Mouse (Mus musculus) thymus, adult 2 months (tissue): ENCODE data around the gene Bysl. TPM values are rescaled to one million over a fixed set of nuclear protein-coding genes. Genes with fewer than 3 reads are reported as not detected.
A peak's percentile ranks its signal among the peaks of the same experiment; 100 is the strongest.

Experiments
- DNase-seq: peaks from one replicate; pipeline ENCODE4 v3.0.0; 2021
- H3K27ac ChIP-seq: fragments of 200-500 bp; 2 replicates; pipeline ENCODE4 v1.5.1; 2012; ENCODE audit warnings: low read length, control low read depth; ENCODE audit not compliant: control insufficient read depth, insufficient read depth
- H3K27me3 ChIP-seq: fragments of 200-500 bp; 2 replicates; pipeline ENCODE4 v1.6.1; 2012; ENCODE audit warnings: mild to moderate bottlenecking, low read length, moderate library complexity, mixed read lengths; ENCODE audit not compliant: control insufficient read depth, insufficient read depth
- H3K36me3 ChIP-seq: fragments of 200-500 bp; 2 replicates; pipeline ENCODE4 v1.6.1; 2012; ENCODE audit warnings: mild to moderate bottlenecking, low read length, moderate library complexity; ENCODE audit not compliant: control insufficient read depth, insufficient read depth
- H3K4me1 ChIP-seq: fragments of 200-500 bp; replicated peaks from 2 replicates; pipeline ENCODE4 v1.6.1; 2012; ENCODE audit warnings: low read length; ENCODE audit not compliant: control insufficient read depth, insufficient read depth
- H3K4me3 ChIP-seq: fragments of 200-500 bp; 2 replicates; pipeline ENCODE4 v1.5.1; 2012; ENCODE audit warnings: mild to moderate bottlenecking, low read length, control low read depth, moderate library complexity; ENCODE audit not compliant: control insufficient read depth, insufficient read depth
- CTCF ChIP-seq: fragments of 200-500 bp; IDR thresholded peaks from 2 replicates; pipeline ENCODE4 v1.5.1; 2012; ENCODE audit warnings: mild to moderate bottlenecking, control low read depth, low read length, moderate library complexity, borderline replicate concordance; ENCODE audit not compliant: control insufficient read depth, poor library complexity, insufficient read depth; ENCODE audit errors: extremely low read depth
- POLR2A ChIP-seq: fragments of 200-500 bp; IDR thresholded peaks from 2 replicates; pipeline ENCODE4 v1.6.1; 2012; ENCODE audit warnings: mild to moderate bottlenecking, low read length, control low read depth, moderate library complexity; ENCODE audit not compliant: control insufficient read depth, poor library complexity, insufficient read depth; ENCODE audit errors: extremely low read depth
- WGBS: fragments of 180-500 bp; shearing (Covaris S2); methylation state at CpG from one replicate; pipeline ENCODE4 v1.1.7; 2018; 5-methylcytosine and 5-hydroxymethylcytosine counted together
- polyA plus RNA-seq: library from polyadenylated mRNA; depleted of rRNA; stranded (reverse); fragments of >200 nt; gene quantifications from 2 replicates; pipeline ENCODE4 v1.2.3, GENCODE M21; 2012

Gene Bysl
- polyA plus RNA-seq, 1 experiment = 14.2 TPM

DNA sequence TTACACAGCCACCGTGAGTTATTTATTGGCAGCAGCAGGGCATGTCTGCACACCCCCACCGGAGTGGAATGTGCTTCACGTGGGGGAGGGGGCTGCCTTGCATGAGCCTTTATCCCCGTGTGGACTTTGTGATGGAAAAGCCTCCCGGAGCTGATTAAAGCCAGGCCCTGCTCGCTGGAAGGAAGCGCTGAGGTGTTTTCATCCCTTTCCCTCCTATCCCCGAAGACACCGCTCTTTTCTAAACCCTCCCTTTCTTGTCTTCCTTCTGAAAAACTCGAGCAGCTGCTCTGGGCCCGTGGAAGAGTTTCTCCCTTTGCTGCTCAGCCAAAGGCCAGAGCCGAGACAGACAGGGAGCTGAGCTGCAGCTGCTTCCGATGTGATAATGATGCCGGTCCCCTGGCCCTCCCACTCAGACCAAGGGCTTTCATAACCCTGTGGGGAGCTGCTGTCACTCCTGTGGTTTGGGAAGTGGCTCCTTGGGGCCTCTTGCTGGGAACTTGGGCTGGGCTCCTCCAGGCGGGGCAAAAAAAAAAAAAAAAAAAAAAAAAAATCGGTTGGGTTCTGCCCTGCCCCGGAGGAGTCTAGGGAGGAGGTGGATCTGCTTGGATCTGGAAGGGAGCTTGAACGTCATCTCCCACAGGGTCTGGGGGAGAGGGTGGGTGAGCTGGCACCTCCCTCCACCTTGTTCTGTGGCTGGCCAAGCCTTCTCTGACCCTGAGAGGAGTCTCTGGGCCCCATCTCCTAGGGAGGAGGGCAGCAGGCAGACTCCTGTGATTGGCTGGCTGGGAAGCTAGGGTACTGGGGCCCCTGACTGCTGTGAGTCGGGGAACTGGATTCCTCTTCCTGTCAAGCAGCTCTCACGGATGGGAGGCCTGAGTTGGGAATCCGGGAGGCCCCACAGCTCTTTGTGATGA is 15.8 kb downstream of the Bysl start:
- 3% methylated on average over 21 of the region's 21 CpGs for WGBS
- peak; percentile 73 for DNase-seq
- peaks cover 51% of the 10 kb centered on the region for H3K36me3 ChIP-seq
- H3K27me3 ChIP-seq = no peaks in the 10 kb centered on the region
- TF ChIP-seq POLR2A = peak; percentile 64
- TF ChIP-seq CTCF = no peak
- peak overlapping the region; percentile 94 for H3K27ac ChIP-seq
- H3K4me1 ChIP-seq = peaks cover 61% of the 10 kb centered on the region
- H3K4me3 ChIP-seq = peak overlapping the region; percentile 92

DNA sequence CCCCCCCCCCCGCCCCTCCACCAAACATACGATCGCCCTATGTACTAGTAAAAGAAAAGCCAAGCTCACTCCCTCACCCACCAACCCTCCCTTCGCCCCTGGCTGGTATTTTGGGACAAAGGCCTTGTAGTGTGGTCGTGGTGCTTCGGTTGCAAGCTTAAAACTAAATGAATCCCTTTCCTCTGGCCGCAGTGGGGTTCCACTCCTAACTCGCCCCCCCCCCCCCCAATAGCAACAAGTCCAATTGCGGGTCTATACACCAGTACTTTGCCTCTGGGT is 16.4 kb downstream of the Bysl start:
- DNase-seq = no peak
- Histone ChIP-seq H3K36me3 (peaks cover 51% of the 10 kb centered on the region), H3K4me1 (peaks cover 57% of the 10 kb centered on the region), H3K27me3 (no peaks in the 10 kb centered on the region), H3K4me3 (peak overlapping the region; percentile 92), H3K27ac (peak overlapping the region; percentile 94)
- TF ChIP-seq POLR2A (no peak), CTCF (no peak)
- WGBS = 6% methylated on average over 9 of the region's 9 CpGs

DNA sequence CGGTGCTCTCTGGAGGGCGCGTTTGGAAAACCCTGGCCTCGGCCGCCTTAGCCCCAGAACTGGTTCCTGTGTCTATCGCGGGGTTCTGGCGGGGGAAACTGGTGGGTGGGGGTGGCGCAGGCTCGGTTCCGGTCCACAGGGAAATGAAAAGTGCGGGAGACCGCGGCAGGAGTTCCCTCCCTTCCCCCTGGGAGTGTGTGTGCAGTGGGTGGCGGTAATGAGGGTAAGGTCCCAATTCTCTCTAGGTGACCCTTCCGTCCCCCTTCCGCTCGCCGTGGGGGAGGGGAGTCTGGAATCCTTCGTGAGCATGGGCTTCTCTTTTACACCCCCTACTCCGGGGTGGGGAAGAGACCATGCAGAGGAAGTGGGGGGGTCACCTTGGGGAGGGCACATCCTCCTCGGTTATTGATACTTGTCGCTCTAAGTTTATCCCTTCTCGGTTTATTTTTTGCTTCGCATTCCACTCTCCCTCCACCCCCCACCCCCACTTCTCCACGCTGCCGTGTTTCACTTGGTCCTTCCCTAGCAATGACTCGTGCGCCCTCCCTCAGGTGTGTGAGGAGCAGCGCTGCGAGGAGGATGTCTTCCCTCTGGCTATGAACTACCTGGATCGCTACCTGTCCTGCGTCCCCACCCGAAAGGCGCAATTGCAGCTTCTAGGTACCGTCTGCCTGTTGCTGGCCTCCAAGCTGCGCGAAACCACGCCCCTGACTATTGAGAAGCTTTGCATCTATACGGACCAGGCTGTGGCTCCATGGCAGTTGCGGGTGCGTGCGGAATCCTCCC is 16.9 kb downstream of the Bysl start:
- WGBS = 1% methylated on average over 43 of the region's 43 CpGs
- H3K36me3 ChIP-seq = peaks cover 45% of the 10 kb centered on the region

DNA sequence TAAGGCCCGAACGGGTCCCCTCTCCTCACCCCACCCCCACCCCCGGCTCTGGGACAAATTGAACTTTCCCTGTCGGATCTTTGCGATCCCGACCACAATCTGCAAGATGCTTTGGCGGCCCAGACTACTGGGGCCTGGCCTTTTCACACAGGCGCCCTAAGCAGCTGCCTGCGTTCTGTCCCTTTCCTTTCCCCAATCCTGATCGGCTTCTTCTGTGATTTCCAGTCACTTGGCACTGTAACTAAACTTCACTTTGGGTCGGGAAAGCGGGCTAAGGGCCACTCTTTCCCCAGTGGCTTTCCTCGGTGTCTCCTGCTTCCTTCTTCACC is 17.5 kb downstream of the Bysl start:
- Histone ChIP-seq H3K4me3 (peak overlapping the region; percentile 92), H3K4me1 (peaks cover 46% of the 10 kb centered on the region), H3K27ac (peak overlapping the region; percentile 94), H3K36me3 (peaks cover 40% of the 10 kb centered on the region), H3K27me3 (no peaks in the 10 kb centered on the region)
- DNase-seq = peak; percentile 33
- WGBS = 0% methylated on average over 13 of the region's 13 CpGs
- TF ChIP-seq CTCF (no peak), POLR2A (no peak)

More for the DNA sequence above, 16.9 kb downstream of the Bysl start:
- H3K4me1 ChIP-seq = peaks cover 51% of the 10 kb centered on the region
- H3K27ac ChIP-seq = peak overlapping the region; percentile 94
- H3K27me3 ChIP-seq = no peaks in the 10 kb centered on the region
- DNase-seq = peak; percentile 81
- TF ChIP-seq POLR2A = no peak
- no peak for TF ChIP-seq CTCF
- peak overlapping the region; percentile 92 for H3K4me3 ChIP-seq

DNA sequence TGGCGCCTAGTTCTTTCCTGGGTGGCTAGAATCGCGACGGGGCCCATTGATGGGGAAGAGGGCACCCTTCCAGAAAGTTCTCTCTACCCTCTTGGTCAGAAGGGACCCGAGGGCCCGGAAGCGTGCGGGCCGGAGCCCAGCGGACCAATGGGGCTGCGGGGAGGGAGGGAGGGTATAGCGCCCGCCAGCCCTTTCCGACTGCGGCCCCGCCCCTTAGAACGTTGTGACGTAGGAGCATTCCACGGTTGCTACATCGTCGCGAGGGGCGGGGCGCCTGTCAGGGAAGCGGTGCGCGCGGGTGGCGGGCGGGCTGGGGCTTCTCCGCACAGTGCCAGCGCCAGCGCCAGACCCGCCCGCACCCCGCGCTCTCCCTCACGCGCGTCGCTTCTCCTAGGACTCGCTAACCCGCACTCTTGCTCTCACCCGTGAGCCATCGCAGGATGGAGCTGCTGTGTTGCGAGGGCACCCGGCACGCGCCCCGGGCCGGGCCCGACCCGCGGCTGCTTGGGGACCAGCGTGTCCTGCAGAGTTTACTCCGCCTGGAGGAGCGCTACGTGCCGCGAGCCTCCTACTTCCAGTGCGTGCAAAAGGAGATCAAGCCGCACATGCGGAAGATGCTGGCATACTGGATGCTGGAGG is 18.0 kb downstream of the Bysl start:
- Histone ChIP-seq H3K36me3 (peaks cover 36% of the 10 kb centered on the region), H3K4me1 (peaks cover 41% of the 10 kb centered on the region), H3K27ac (peak overlapping the region; percentile 94), H3K27me3 (no peaks in the 10 kb centered on the region), H3K4me3 (peak overlapping the region; percentile 92)
- peak; percentile 96 for DNase-seq
- WGBS = under 1% methylated on average over 62 of the region's 63 CpGs
- TF ChIP-seq POLR2A = peak; percentile 90
- TF ChIP-seq CTCF = peak; percentile 34; the same call in 1 of the 2 replicates

DNA sequence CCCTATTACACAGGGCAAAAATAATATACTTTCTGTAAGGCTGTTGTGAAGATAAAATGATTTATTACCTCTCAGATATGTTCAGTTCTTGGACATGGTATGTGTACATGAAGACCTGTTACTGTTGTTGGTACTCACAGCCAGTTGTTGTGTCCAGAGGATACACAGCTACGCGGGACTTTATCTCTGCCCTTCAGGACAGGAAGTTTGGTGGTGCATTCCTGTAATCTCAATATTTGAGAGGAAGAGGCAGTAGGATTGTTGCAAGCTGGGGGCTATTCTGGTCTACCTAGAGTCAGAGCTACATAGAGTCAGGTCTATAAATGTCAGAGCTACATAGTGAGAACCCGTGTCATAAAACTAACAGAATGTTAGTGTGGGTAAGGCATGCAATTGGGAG is 20.2 kb downstream of the Bysl start:
- peaks cover 27% of the 10 kb centered on the region for H3K36me3 ChIP-seq
- H3K4me3 ChIP-seq = no peak overlapping the region
- 93% methylated on average over 3 of the region's 3 CpGs for WGBS
- no peak overlapping the region for H3K27ac ChIP-seq
- H3K27me3 ChIP-seq = no peaks in the 10 kb centered on the region
- TF ChIP-seq POLR2A = no peak
- TF ChIP-seq CTCF = no peak
- no peak for DNase-seq
- H3K4me1 ChIP-seq = peaks cover 20% of the 10 kb centered on the region
